Mouse (Mus musculus): ENCODE data around the gene Obscn.

Gene Obscn

GRCm38 (mm10) chr11:59135904-59136452 is at the start of gene Obscn:
TSS of gene Obscn (minus strand) at chr11:59136402.
- no peak for DNase-seq

- no peak for DNase-seq
Measured at GRCm38 (mm10) chr11:59185490-59185889, 49.3 kb upstream of the Obscn start.

GRCm38 (mm10) chr11:59183821-59184220 is 47.6 kb upstream of the Obscn start:
- peak; percentile 82 for DNase-seq

GRCm38 (mm10) chr11:59182864-59183331 is 46.7 kb upstream of the Obscn start, which contains the start of gene Gjc2:
TSS of gene Gjc2 (minus strand) at chr11:59183213.
- peak; percentile 83 for DNase-seq

- peak; percentile 78 for DNase-seq
Measured at GRCm38 (mm10) chr11:59176921-59177320, 40.7 kb upstream of the Obscn start.

GRCm38 (mm10) chr11:59176475-59176874 is 40.3 kb upstream of the Obscn start:
- no peak for DNase-seq

GRCm38 (mm10) chr11:59174189-59174838 is 38.1 kb upstream of the Obscn start:
- DNase-seq, result no peak

GRCm38 (mm10) chr11:59170549-59170948 is 34.3 kb upstream of the Obscn start:
- DNase-seq, result peak; percentile 78

GRCm38 (mm10) chr11:59169807-59170206 is 33.6 kb upstream of the Obscn start:
- DNase-seq, result peak; percentile 49

GRCm38 (mm10) chr11:59165616-59166241 is 29.5 kb upstream of the Obscn start:
- no peak for DNase-seq

GRCm38 (mm10) chr11:59164384-59164783 is 28.2 kb upstream of the Obscn start:
- no peak for DNase-seq

- peak; percentile 99 for DNase-seq
Measured at GRCm38 (mm10) chr11:59163255-59164236, 27.3 kb upstream of the Obscn start, which contains the start of gene Iba57. TSS of gene Iba57 (minus strand) at chr11:59163739.

GRCm38 (mm10) chr11:59162443-59163254 is 26.4 kb upstream of the Obscn start:
- no peak for DNase-seq

- DNase-seq, result peak; percentile 74
Measured at GRCm38 (mm10) chr11:59161398-59161797, 25.2 kb upstream of the Obscn start.

GRCm38 (mm10) chr11:59159558-59159957 is 23.4 kb upstream of the Obscn start:
- DNase-seq, result no peak

- no peak for DNase-seq
Measured at GRCm38 (mm10) chr11:59159099-59159498, 22.9 kb upstream of the Obscn start.

- DNase-seq, result no peak
Measured at GRCm38 (mm10) chr11:59155900-59156299, 19.7 kb upstream of the Obscn start.

GRCm38 (mm10) chr11:59154220-59154619 is 18.0 kb upstream of the Obscn start:
- no peak for DNase-seq

- DNase-seq, result no peak
Measured at GRCm38 (mm10) chr11:59151729-59152128, 15.5 kb upstream of the Obscn start.

GRCm38 (mm10) chr11:59149302-59149701 is 13.1 kb upstream of the Obscn start:
- no peak for DNase-seq

- DNase-seq, result no peak
Measured at GRCm38 (mm10) chr11:59142962-59143361, 6.8 kb upstream of the Obscn start.
